Mouse (Mus musculus): ENCODE measurements around the gene Actr1b. TPM values are rescaled to one million over a fixed set of nuclear protein-coding genes. Genes with fewer than 3 reads are reported as not detected.
A peak's percentile ranks its signal among the peaks of the same experiment; 100 is the strongest.

Actr1b gene
- 100 to 1,000 TPM; 247 to 266 TPM for total RNA-seq (2021)

DNA sequence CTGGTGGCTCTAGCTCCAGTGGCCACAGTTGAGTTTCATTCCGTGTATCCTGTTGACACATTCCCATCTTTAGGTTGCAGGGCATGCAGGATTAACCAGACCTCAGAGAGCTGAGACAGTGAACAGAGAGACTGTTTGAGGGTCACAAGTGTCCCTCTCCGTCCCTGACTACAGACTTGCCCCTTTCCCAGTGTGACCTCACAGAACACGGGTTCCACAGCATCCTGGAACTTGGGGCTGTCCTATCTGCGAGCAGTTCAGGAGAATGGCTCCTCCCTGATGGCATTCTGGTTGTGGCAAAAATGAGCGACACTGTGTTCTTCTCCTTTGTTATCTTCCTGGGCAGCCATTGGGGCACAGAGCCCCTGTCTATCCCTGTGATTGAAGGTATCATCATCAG lies at the start of gene Actr1b:
TSS of gene Actr1b (minus strand) at position 112 of the 400 bp plus-strand sequence.
- DNase-seq (ENCODE audit: extremely low spot score in 1 of 2, low spot score in 1 of 2), result no peak

DNA sequence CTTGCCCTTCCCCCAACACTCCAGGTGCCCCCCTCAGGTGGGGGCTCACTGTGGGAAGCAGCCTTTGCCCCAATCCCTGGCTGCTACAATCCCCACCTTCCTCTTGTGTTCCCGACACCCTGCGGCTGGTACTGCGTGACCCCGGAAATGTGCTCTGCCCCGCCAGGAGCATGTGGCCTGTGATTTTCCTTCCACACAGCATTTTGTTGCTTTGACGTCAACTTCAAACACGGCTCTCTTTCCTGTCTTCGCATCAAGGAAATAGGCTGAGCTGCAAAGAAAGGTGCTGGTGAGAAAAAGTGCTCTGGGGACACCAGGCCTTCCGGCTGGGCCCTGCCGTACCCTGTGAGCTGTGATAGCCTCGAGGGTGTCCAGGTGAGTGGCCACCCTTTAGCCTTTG lies 47.3 kb upstream of the Actr1b start, which contains the start of gene Zap70:
TSS of gene Zap70 (plus strand) at position 231 of the 400 bp plus-strand sequence.
- no peak for DNase-seq (ENCODE audit: extremely low spot score in 1 of 2, low spot score in 1 of 2)

DNA sequence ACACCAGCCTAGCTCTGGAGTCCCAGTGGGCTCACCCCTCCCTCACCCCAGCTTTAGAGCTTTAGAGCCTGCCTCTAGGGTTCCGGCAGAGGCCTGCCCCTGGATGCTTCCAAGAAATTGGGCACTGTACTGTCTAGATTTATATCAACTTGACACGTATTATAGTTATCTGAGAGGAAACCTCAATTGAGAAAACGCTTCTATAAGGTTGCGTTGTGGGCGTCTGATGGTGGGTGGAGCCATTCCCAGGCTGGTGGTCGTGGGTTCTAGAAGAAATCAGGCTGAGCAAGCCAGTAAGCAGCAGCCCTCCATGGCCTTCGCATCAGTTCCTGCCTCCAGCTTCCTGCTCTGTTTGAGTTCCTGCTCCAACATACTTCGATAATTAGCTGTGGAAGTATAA lies 46.8 kb upstream of the Actr1b start:
- DNase-seq (ENCODE audit: extremely low spot score in 1 of 2, low spot score in 1 of 2), result no peak

DNA sequence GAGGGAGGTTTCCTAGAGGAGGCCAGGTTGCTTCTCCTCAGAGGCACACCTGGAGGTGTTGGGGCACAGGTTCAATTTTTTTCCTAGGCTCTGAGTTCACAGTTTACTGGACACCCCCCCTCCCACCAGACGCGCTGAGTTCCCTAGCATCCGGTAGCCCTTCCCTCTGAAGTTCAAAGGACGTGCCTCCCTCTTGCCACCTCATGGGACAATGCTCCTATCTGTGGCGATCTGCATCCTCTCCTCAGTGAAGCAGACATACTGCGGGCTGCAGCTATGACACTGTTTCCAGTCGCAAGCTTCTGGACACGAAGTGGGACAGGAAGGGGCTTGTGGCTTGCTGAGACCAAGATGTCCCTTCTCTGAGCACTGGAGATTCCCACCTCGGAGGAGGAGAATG lies 46.2 kb upstream of the Actr1b start:
- DNase-seq (ENCODE audit: extremely low spot score in 1 of 2, low spot score in 1 of 2), result no peak

DNA sequence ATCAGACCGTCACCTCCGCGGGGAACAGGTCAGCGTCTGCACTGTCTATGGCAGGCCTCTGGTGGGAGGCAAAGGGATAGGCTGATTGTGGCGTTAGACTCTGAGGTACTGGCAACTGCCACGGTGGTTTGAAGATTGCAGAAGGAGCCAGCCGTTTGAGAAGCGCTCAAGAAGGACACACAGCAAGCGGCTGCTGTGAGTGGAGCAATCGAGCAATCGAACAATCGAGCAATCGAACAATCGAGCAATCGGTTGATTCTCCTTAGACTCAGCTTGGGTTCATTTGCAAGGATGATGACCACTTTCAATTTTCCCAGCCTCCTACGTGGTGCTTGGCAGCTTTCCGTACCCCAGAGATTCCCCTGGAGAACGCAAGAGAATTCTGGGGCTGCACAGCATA lies 44.9 kb upstream of the Actr1b start:
- DNase-seq (ENCODE audit: extremely low spot score in 1 of 2, low spot score in 1 of 2), result no peak

DNA sequence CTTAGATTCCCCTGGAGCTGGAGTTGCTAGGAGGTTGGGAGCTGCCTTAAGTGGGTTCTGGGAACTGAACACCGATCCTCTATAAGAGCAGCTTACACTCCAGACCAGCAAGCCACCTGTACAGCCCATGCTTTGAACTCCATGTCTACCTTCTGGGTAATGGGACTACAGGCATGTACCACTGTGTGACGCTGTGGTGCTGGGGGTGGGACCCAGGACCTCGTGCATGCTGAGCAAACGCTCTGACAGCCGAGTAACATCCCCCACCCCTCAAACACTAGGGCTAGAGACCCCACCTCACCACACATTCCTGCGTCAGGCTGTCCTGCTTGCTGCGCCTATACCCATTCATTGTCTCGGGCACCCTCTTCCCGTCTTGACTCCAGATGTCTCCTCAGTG lies 44.3 kb upstream of the Actr1b start:
- DNase-seq (ENCODE audit: extremely low spot score in 1 of 2, low spot score in 1 of 2), result no peak

DNA sequence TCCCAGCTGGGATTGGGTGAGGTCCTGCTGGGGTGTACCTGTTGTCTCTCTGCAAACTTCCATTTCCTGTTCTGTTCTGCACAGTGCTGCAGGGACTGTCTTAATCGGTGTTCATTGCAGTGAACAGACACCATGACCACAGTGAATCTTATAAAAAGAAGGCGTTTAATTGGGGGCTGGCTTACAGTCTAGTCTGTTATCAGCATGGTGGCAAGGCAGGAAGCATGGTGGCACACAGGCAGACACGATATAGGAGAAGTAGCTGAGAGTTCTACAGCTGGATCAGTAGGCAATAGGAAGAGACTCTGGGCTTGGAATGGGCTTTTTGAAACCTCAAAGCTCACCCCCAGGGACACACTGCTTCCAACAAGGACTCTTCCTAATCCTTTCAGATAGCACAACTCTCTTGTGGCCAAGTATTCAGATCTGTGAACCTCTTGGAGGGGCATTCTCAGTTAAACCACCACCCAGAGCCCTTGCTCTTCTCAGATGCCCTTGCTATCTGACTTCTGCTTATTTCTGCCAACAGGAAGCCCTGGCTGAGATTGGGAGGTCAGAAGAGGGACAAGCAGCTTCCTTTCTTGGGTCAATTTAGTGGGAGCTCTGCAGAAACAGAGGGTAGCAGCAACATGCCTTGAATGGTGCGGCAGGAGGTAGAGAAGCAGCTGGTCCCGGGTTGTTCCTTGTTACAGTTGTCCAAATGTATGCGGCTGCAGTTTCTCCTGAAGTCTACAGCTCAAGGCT lies 39.9 kb upstream of the Actr1b start:
- no peak for DNase-seq (ENCODE audit: extremely low spot score in 1 of 2, low spot score in 1 of 2)

DNA sequence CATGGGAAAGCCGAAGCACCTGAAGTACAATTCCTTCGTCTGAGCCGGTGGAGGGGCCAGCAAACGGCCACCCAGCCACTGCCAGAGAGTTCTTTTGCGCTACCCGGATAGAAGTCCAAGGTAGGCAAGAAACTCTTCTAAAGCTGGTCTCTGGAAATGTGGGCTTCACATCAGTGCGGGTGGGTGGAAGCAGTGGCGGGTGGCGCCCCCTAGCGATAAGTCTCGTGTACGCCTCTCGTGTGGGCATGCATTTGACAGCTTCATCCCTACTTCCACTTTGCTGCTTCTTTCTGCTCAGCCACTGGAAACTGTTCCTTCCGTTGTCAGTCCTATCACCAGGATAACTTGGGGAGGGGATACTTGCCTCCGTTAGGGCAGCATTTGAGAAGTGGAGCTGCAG lies 32.2 kb upstream of the Actr1b start:
- DNase-seq (ENCODE audit: extremely low spot score in 1 of 2, low spot score in 1 of 2), result peak in 1 of 2 experiments; percentile 25

DNA sequence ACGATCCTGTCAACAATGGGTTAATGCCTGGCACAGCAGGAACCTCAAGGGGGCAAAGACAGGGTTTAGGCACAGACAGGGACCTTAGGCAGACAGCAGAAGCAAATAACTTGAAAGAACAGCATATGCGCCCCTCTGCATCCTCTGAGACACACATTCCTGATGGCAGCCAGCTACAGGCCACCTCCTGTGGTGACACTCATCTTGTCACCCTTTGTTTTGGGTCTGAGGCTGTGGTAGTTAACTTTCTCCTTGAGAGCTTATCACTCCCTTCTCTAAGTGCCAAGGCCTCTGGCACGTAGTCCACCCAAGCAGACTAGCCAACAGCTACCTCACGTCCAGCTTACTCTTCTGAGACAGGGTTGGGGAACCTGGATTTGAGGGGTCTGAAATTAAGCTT lies 31.4 kb upstream of the Actr1b start:
- DNase-seq (ENCODE audit: extremely low spot score in 1 of 2, low spot score in 1 of 2), result no peak

DNA sequence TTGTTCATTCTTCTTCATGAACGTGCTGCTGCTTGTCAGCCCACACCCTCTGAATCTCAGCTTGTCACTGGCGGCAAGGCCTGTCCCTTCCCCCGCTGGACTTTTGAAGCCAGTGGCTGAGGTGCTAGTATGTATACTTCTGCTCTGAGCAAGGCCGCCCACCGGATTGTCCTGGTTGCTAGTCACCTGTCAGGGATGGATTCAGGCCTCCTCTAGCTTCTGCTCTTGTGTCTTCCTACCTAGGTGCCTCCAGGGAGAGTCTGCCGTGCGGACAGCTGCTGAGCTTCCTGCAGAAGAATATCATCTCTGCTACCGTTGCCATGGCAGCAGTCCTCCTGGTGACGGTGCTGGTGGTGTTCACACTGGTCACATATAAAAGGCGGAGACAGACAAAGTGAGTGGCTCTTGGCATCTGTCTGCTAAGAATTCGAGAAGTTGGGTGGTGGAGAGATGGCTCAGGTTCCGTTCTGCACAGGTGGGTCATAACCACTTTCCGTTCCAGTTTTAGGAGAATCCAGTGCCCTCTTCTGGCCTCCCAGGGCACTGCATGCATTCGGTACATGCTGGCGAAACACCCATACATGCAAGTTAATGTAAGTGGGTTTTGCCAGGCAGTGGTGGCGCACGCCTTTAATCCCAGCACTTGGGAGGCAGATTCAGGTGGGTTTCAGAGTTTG lies 30.2 kb upstream of the Actr1b start:
- peak; percentile 72 to 78 for DNase-seq (ENCODE audit: extremely low spot score in 1 of 2, low spot score in 1 of 2)

DNA sequence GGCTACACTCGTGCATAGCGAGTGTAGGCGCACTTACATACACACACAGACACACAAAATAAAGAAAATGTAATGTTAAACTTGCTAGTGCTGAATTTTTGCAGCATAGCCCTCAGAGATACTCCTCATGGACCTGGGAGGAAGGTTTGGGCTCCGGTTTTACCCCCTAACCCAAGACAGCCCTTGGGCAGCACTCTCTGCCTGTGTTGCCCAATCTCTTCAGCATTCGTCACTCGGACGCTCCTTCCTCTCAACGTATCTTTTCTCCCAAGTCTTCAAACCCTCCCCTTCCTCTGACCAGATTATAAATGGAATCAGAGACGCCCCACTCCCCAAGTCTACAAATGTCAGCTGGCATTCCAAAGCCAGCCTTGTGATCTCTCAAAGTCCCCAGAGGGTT lies 28.8 kb upstream of the Actr1b start:
- DNase-seq (ENCODE audit: extremely low spot score in 1 of 2, low spot score in 1 of 2), result no peak

DNA sequence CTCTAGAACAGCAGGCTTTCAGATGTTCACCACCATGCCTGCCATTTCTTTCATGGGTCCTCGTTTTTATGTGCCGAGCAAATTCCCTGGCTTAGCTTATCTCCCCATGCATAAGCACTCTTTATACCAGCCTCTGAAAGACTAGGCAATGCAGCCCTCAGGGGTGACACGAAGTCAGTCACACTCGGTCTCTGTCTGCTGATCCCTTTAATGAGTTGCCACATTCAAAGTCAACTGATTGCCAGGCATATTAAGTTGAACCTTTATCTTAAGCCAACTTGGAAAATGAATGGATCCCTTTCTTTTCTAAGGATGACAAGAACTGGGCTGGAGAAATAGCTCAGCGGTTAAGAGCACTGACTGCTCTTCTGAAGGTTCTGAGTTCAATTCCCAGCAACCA lies 25.0 kb upstream of the Actr1b start:
- DNase-seq (ENCODE audit: extremely low spot score in 1 of 2, low spot score in 1 of 2), result no peak

DNA sequence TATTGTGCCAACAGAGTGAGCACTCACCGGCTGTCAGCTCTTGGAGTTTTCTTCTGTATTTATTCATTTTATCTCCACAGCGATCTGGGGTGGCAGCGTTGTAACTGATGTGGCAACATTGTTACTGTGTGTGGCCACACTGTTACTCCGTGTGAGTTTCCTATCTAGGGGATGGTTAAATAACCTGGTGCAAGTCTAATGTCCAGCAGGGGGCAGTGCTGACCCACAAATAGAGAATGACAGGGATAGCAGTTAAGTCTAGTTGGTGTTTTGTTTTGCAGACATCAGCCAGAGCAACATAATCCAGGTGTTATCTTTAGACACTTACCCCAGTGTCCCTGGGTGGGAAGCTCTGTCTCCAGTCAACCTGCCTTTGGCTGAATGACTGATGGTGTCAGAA lies 23.1 kb upstream of the Actr1b start:
- DNase-seq (ENCODE audit: extremely low spot score in 1 of 2, low spot score in 1 of 2), result peak; percentile 74 to 95

DNA sequence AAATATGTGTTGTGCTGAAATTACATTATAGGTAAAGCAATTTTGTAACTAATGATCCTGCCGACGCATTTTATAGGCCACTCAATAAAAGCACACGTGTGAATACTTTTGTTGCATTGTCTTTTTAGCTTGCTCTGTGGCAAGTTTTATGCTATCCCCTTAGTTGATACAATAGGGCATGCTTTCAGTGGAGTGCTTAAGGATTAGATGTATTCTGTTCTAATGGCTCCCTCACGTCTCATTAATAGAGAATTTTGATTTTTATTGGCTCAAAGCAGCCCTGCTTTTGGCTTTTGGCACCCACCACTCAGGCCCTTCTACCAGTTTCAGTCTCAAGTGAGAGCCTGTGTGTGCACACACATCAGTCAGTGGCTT lies 9.8 kb upstream of the Actr1b start:
- no peak for DNase-seq (ENCODE audit: extremely low spot score in 1 of 2, low spot score in 1 of 2)

DNA sequence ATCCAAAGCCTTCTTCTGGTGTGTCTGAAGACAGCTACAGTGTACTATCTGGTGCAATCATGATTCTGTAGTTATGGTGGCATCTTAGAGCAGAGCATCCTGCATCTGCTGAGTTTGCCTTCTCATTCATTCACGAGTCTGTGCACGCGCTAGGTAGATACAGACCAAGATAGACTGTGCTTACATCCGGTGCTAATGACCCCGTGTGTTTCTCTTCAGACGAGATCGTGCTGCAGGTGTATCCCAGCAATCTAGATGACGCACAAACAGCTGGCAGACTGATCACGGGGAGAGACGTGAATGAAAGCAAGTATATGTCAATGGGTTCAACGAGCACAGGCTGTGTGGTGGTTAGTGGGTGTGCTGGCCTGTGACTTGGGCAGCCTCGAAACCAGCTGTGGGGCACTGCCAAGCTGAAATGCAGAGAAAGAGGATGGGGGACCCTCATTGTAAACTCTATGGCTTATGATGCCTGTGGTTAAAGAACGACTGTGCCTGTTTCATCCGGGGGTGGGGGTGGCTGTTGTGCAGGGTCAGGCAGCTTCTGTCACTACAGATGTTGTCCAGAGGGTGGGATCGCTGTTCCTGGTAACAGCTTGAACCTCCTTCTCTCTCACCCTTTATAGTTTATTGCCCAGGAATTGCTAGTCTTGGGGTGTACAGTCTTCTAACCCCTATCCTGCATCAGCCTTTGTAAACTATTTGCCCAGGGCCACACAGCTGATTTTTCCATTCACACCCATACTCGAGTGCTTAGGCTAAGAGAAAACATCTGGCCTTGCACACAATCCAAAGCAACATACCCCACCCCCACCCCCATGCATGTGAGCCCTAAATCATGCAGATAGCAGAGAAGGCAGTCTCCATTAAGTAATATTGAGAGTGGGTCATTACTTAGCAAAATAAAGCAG lies 9.2 kb upstream of the Actr1b start:
- DNase-seq (ENCODE audit: extremely low spot score in 1 of 2, low spot score in 1 of 2), result no peak

DNA sequence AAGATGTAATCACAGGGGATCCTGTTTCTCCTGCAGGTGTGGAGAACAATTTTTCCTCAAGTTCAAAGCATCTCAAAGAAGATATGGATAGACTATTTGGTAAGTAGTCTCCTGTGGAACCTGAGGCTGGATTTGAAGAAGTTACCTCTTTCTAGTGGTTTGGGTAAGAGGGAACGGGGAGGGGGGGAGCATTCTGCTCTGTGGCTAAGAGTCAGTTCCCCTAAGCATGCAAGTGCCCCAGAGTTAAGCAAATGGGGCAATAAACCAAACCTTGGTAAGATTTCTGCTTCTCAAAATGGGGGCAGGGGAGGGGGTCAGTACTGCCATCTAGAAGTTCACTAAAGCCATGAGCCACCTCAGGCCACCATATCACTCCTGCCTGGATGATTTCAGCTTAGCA lies 4.6 kb upstream of the Actr1b start:
- DNase-seq (ENCODE audit: extremely low spot score in 1 of 2, low spot score in 1 of 2), result no peak

DNA sequence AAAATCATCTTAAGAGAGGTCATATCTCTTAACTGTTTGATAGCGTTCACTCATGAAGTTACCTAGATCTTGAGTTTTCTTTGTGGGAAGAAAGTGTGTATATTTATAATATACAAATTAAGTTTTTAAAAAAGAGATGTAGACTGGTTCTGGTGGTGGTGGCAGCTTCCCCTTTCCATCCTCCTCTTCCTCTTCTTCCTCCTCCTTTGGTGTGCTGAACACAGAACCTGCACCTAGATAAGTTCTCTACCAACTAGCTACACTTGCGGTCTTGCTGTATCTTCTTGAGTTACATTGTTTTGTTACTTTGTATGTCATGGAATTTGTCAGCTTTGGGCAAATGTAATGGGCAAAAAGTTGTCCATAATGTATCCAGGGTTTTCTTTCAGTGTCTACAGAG lies 3.1 kb downstream of the Actr1b start:
- no peak for DNase-seq (ENCODE audit: extremely low spot score in 1 of 2, low spot score in 1 of 2)

DNA sequence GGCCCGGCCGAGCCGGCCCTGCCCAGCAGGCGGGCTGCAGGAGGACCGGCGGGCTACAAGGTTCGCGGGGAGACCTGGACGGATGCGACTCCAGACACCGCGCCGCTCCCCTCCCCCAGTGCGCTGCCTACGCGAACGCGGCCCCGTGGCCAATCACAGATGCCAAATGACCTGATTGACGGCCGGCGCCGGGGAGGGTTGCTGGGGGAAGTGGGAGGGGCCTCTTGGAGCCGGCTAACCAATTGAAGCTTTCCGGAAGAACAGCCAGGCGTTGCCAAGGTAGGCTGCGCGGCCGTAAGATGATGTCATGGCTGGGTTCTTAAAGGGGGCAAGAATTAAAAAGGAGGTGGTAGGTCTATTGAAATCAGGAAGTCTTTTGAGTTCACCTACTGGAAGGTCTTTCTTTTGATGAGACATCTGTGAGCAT lies 4.4 kb downstream of the Actr1b start, which contains the start of gene 4933424G06Rik:
TSS of gene 4933424G06Rik (plus strand) at position 296 of the 427 bp plus-strand sequence.
- DNase-seq (ENCODE audit: extremely low spot score in 1 of 2, low spot score in 1 of 2), result peak; percentile 90 to 92

DNA sequence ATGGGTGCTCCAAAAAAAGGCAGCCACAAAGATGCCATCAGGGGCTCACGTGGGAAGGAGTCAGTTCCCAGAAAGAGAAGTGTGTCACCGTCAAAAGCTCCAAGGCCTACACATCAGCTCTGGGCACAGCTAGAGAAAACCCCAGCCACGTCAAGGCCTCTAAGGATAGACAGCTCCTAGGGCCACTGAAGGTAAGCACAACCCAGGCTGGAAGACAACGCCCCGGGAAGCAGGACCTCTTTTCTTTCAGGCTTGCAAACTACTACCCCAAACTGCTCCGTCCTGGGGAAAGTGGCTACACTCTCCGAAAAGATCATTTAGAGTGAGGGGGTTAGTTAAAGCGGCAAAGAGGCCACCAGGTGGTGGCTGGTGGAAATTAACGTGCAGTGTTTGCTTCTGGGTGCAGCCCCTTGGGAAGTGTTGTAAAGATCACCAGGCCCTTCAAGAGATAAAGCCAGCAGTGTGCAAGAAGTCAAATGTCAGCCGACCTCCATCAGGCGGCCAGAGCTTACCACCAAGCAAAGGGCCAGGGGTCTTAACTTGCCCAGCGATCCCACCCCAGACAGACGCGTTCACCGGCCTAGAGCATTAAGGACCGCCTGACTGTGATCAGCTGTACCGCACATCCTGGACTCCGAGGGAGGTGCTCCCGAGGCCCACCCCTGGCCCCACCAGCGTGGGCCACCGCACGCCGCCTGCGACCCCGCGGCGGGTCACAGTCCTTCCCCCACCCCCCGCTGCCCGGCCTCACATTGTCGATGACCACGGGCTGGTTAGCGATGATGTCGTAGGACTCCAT lies 5.0 kb downstream of the Actr1b start:
- peak in 1 of 2 experiments; percentile 18 for DNase-seq (ENCODE audit: extremely low spot score in 1 of 2, low spot score in 1 of 2)

DNA sequence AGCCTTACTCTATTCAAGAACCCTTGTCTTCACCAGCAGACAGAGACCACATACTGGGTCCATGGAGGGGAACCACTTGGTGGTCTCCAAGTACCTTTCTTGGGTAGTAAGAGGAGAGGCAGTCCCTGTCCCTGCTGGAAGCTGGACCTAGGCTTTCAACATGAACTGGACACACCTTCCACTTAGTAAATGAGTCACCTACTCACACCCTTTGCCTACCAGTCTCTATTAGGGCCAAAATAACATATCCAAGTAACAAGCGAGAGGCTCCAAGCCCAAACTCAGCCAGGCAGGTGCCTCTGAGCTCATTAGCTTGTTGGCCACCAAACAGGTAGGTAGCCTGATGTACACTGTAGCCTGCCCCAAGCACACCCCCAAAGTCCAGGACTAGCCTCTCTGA lies 5.6 kb downstream of the Actr1b start:
- DNase-seq (ENCODE audit: extremely low spot score in 1 of 2, low spot score in 1 of 2), result no peak
